Mouse (Mus musculus) heart, postnatal 0 days (tissue): ENCODE results near the gene Trim68. TPM values are rescaled to one million over a fixed set of nuclear protein-coding genes. Genes with fewer than 3 reads are reported as not detected.

Experiments used
- ATAC-seq: fragments of 200-750 bp; cut with Nextera tagmentation; 2 replicates; pipeline ENCODE4 v1.8.0; 2017; ENCODE audit warnings: low read depth, moderate number of reproducible peaks, moderate library complexity; ENCODE audit not compliant: insufficient read depth
- DNase-seq: peaks from one replicate; pipeline ENCODE4 v3.0.0-alpha.2; 2016; ENCODE audit warnings: low spot score
- H3K27ac ChIP-seq: fragments of 300-500 bp; sonication (generic); 2 replicates; pipeline ENCODE4 v1.5.1; 2014; ENCODE audit warnings: low read depth, mild to moderate bottlenecking
- H3K27me3 ChIP-seq: fragments of 300-500 bp; sonication (generic); 2 replicates; pipeline ENCODE4 v1.6.1; 2014; ENCODE audit warnings: low read length, mixed read lengths; ENCODE audit not compliant: control insufficient read depth, insufficient read depth
- H3K36me3 ChIP-seq: fragments of 300-500 bp; sonication (generic); replicated peaks from 2 replicates; pipeline ENCODE4 v1.6.1; 2014; ENCODE audit warnings: low read length, mixed read lengths; ENCODE audit not compliant: control insufficient read depth, insufficient read depth
- H3K4me1 ChIP-seq: fragments of 300-500 bp; sonication (generic); 2 replicates; pipeline ENCODE4 v1.6.1; 2014; ENCODE audit warnings: antibody characterized with exemption; ENCODE audit not compliant: control insufficient read depth, insufficient read depth
- H3K4me2 ChIP-seq: fragments of 300-500 bp; sonication (generic); 2 replicates; pipeline ENCODE4 v1.6.1; 2014; ENCODE audit warnings: low read depth, mild to moderate bottlenecking, low read length, moderate library complexity
- H3K4me3 ChIP-seq: fragments of 300-500 bp; sonication (generic); 2 replicates; pipeline ENCODE4 v1.5.1; 2014; ENCODE audit warnings: low read depth, low read length
- H3K9ac ChIP-seq: fragments of 300-500 bp; sonication (generic); replicated peaks from 2 replicates; pipeline ENCODE4 v1.6.1; 2014; ENCODE audit warnings: low read depth, low read length, mixed read lengths
- H3K9me3 ChIP-seq: fragments of 300-500 bp; sonication (generic); replicated peaks from 2 replicates; pipeline ENCODE4 v1.6.1; 2016; ENCODE audit warnings: low read length; ENCODE audit not compliant: control insufficient read depth
- CTCF ChIP-seq: IDR thresholded peaks from 2 replicates; pipeline ENCODE4 v1.5.1; 2016; ENCODE audit warnings: antibody characterized with exemption, control low read depth, low read depth
- EP300 ChIP-seq: IDR thresholded peaks from 2 replicates; pipeline ENCODE4 v1.6.1; 2016; ENCODE audit warnings: antibody characterized with exemption, low read depth
- WGBS: fragments of 180-500 bp; shearing (Covaris S2); extraction: QIAGEN DNeasy Blood & Tissue Kit; methylation state at CpG from one replicate; pipeline ENCODE4 v1.1.7; 2014; 5-methylcytosine and 5-hydroxymethylcytosine counted together
- polyA plus RNA-seq: library from polyadenylated mRNA; unstranded; fragments of >200 nt; fragmentation: Nextera tagmentation; extraction: Ambion mirVana; gene quantifications from 2 replicates; pipeline ENCODE4 v1.2.1, GENCODE M21; 2015
- total RNA-seq: library from RNA; depleted of rRNA; stranded (reverse); fragments of >200 nt; gene quantifications from 2 replicates; pipeline ENCODE4 v1.2.3, GENCODE M21; 2014; ENCODE audit warnings: low replicate concordance; rRNA removed

The Trim68 gene
- total and polyA plus RNA-seq, 2 experiments from 2014 or later: 8.3 to 22.4 TPM

GRCm38 (mm10) chr7:102638132-102638531 lies 49.0 kb downstream of the Trim68 start, which contains the start of gene Olfr554:
Olfr554 (plus strand) TSS chr7:102638432.
- H3K27me3 ChIP-seq: no peaks in the 10 kb centered on the region
- WGBS: 68% methylated on average over 1 of the region's 1 CpGs
- no peak within 1 kb of the TSS for H3K4me3 ChIP-seq
- no peak within 1 kb of the TSS for H3K4me2 ChIP-seq
- no peak within 1 kb of the TSS for H3K27ac ChIP-seq
- H3K9ac ChIP-seq: no peak within 1 kb of the TSS
- H3K36me3 ChIP-seq: no peaks in the 10 kb centered on the region
- no peak for ATAC-seq
- no peak for DNase-seq
- H3K9me3 ChIP-seq: no peaks in the 10 kb centered on the region
- no peaks in the 10 kb centered on the region for H3K4me1 ChIP-seq
- TF ChIP-seq CTCF (no peak), EP300 (no peak)

GRCm38 (mm10) chr7:102636665-102637064 lies 50.5 kb downstream of the Trim68 start:
- no peaks in the 10 kb centered on the region for H3K36me3 ChIP-seq
- H3K4me3 ChIP-seq: no peak overlapping the region
- no peak overlapping the region for H3K27ac ChIP-seq
- H3K9ac ChIP-seq: no peak overlapping the region
- DNase-seq (no peak), ATAC-seq (no peak)
- no peaks in the 10 kb centered on the region for H3K27me3 ChIP-seq
- WGBS: 32% methylated on average over 3 of the region's 3 CpGs
- TF ChIP-seq EP300 (no peak), CTCF (peak; percentile 63)
- no peaks in the 10 kb centered on the region for H3K9me3 ChIP-seq
- H3K4me1 ChIP-seq: no peaks in the 10 kb centered on the region
- H3K4me2 ChIP-seq: no peak overlapping the region

Other genes with a start within 250 kb of the Trim68 start
- gene Rrm1, start 245.6 kb downstream of the Trim68 start, total RNA-seq: 58.2 and 102 TPM in 2 replicates
- 34.4 and 36.4 TPM in 2 replicates for gene Rrm1, start 245.6 kb downstream of the Trim68 start, polyA plus RNA-seq
- not detected in 2 replicates for gene Olfr543, start 205.6 kb downstream of the Trim68 start, total RNA-seq
- gene Olfr543, start 205.6 kb downstream of the Trim68 start, polyA plus RNA-seq: not detected in 2 replicates
- gene Olfr544, start 199.0 kb downstream of the Trim68 start, total RNA-seq: not detected in 2 replicates
- gene Olfr544, start 199.0 kb downstream of the Trim68 start, polyA plus RNA-seq: not detected in 2 replicates
- gene Olfr545, start 187.8 kb downstream of the Trim68 start, total RNA-seq: not detected in 2 replicates
- gene Olfr545, start 187.8 kb downstream of the Trim68 start, polyA plus RNA-seq: not detected in 2 replicates
- not detected in 2 replicates for gene Olfr547, start 152.6 kb downstream of the Trim68 start, total RNA-seq
- not detected in 2 replicates for gene Olfr547, start 152.6 kb downstream of the Trim68 start, polyA plus RNA-seq
- not detected in 2 replicates for gene Olfr548-ps1, start 146.4 kb downstream of the Trim68 start, total RNA-seq
- gene Olfr548-ps1, start 146.4 kb downstream of the Trim68 start, polyA plus RNA-seq: not detected in 2 replicates
- not detected in 2 replicates for gene Olfr549, start 137.5 kb downstream of the Trim68 start, total RNA-seq
- gene Olfr549, start 137.5 kb downstream of the Trim68 start, polyA plus RNA-seq: not detected in 2 replicates
- 4.0 and 5.6 TPM in 2 replicates for gene Trim21, start 121.8 kb downstream of the Trim68 start, total RNA-seq
- gene Trim21, start 121.8 kb downstream of the Trim68 start, polyA plus RNA-seq: 0.22 and 0.32 TPM in 2 replicates
- gene Olfr550, start 115.9 kb downstream of the Trim68 start, total RNA-seq: not detected in 2 replicates
- gene Olfr550, start 115.9 kb downstream of the Trim68 start, polyA plus RNA-seq: not detected in 2 replicates
- gene Olfr551, start 95.4 kb downstream of the Trim68 start, total RNA-seq: not detected in 2 replicates
- gene Olfr551, start 95.4 kb downstream of the Trim68 start, polyA plus RNA-seq: not detected in 2 replicates
- gene Olfr552, start 89.6 kb downstream of the Trim68 start, total RNA-seq: not detected in 2 replicates
- not detected in 2 replicates for gene Olfr552, start 89.6 kb downstream of the Trim68 start, polyA plus RNA-seq
- not detected in 2 replicates for gene Olfr553, start 69.1 kb downstream of the Trim68 start, total RNA-seq
- not detected in 2 replicates for gene Olfr553, start 69.1 kb downstream of the Trim68 start, polyA plus RNA-seq
- gene Olfr554, start 48.9 kb downstream of the Trim68 start, total RNA-seq: not detected in 2 replicates
- not detected in 2 replicates for gene Olfr554, start 48.9 kb downstream of the Trim68 start, polyA plus RNA-seq
- gene Olfr555, start 28.5 kb downstream of the Trim68 start, total RNA-seq: not detected in 2 replicates
- not detected in 2 replicates for gene Olfr555, start 28.5 kb downstream of the Trim68 start, polyA plus RNA-seq
- not detected in 2 replicates for gene Olfr556, start 22.4 kb downstream of the Trim68 start, total RNA-seq
- gene Olfr556, start 22.4 kb downstream of the Trim68 start, polyA plus RNA-seq: not detected in 2 replicates
- not detected in 2 replicates for gene Olfr557, start 8.6 kb upstream of the Trim68 start, total RNA-seq
- gene Olfr557, start 8.6 kb upstream of the Trim68 start, polyA plus RNA-seq: not detected in 2 replicates
- 1.2 and 1.5 TPM in 2 replicates for gene Olfr558, start 14.9 kb upstream of the Trim68 start, total RNA-seq
- 2.2 and 2.3 TPM in 2 replicates for gene Olfr558, start 14.9 kb upstream of the Trim68 start, polyA plus RNA-seq
- not detected in 2 replicates for gene Olfr33, start 31.7 kb upstream of the Trim68 start, total RNA-seq
- gene Olfr33, start 31.7 kb upstream of the Trim68 start, polyA plus RNA-seq: not detected in 2 replicates
- gene Olfr559, start 40.2 kb upstream of the Trim68 start, total RNA-seq: not detected in 2 replicates
- gene Olfr559, start 40.2 kb upstream of the Trim68 start, polyA plus RNA-seq: not detected in 2 replicates
- gene Olfr560, start 72.0 kb upstream of the Trim68 start, total RNA-seq: not detected in 2 replicates
- not detected in 2 replicates for gene Olfr560, start 72.0 kb upstream of the Trim68 start, polyA plus RNA-seq
- gene Olfr78, start 72.1 kb upstream of the Trim68 start, total RNA-seq: 1.0 and 4.1 TPM in 2 replicates
- gene Olfr78, start 72.1 kb upstream of the Trim68 start, polyA plus RNA-seq: 0.34 and 0.60 TPM in 2 replicates
- gene Olfr561, start 83.9 kb upstream of the Trim68 start, total RNA-seq: not detected in 2 replicates
- not detected in 2 replicates for gene Olfr561, start 83.9 kb upstream of the Trim68 start, polyA plus RNA-seq
- gene Olfr564, start 116.2 kb upstream of the Trim68 start, total RNA-seq: not detected in 2 replicates
- not detected in 2 replicates for gene Olfr564, start 116.2 kb upstream of the Trim68 start, polyA plus RNA-seq
- not detected in 2 replicates for gene Olfr566, start 171.4 kb upstream of the Trim68 start, total RNA-seq
- not detected in 2 replicates for gene Olfr566, start 171.4 kb upstream of the Trim68 start, polyA plus RNA-seq
- not detected in 2 replicates for gene Olfr568, start 189.8 kb upstream of the Trim68 start, total RNA-seq
- not detected in 2 replicates for gene Olfr568, start 189.8 kb upstream of the Trim68 start, polyA plus RNA-seq
- not detected in 2 replicates for gene Olfr569, start 203.6 kb upstream of the Trim68 start, total RNA-seq
- not detected in 2 replicates for gene Olfr569, start 203.6 kb upstream of the Trim68 start, polyA plus RNA-seq
- not detected in 2 replicates for gene Olfr570, start 207.2 kb upstream of the Trim68 start, total RNA-seq
- gene Olfr570, start 207.2 kb upstream of the Trim68 start, polyA plus RNA-seq: not detected in 2 replicates
- gene Olfr571, start 230.2 kb upstream of the Trim68 start, total RNA-seq: not detected in 2 replicates
- not detected in 2 replicates for gene Olfr571, start 230.2 kb upstream of the Trim68 start, polyA plus RNA-seq
- not detected in 2 replicates for gene Olfr572, start 237.1 kb upstream of the Trim68 start, total RNA-seq
- gene Olfr572, start 237.1 kb upstream of the Trim68 start, polyA plus RNA-seq: not detected in 2 replicates